Mouse (Mus musculus) megakaryocyte-erythroid progenitor cell, adult 5-6 weeks (primary cell): ENCODE measurements at regions not wholly inside any gene's neighbourhood (a gene's known extent, or its start where the extent isn't known, plus 50 kb on each side); places are given as distances from the start of the nearest gene placed in this dataset.

Source experiments
- ATAC-seq: replicated peaks from 2 replicates; pipeline ENCODE4 v1.8.0; 2016; ENCODE audit warnings: mild to moderate bottlenecking, inconsistent platforms; ENCODE audit not compliant: severe bottlenecking, poor library complexity, low FRiP score, low TSS enrichment

DNA sequence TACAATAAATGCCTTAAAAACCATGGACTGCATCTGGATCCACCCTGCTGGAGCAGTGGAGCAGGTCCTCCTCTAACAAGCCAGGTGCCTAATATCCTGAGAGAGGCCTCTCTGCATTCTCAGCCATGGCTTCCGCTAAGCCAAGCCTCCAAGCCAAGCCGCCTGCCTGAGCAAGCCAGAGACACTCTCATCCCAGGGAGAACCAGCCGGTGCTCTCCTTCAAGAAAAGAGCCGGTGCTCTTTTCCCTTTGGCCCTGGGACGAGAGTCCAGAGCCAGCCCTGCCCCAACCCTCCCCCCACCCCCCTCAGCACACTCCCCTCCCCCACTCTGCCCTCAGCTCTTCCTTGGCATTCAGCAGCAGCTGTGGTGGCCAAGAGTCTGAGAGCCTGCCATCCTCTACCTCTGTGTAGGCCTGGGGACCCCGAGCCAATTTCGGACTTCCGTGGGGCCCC is 56.3 kb upstream of the Cep85l start:
- peak; percentile 26; the same call in 1 of the 2 replicates for ATAC-seq

DNA sequence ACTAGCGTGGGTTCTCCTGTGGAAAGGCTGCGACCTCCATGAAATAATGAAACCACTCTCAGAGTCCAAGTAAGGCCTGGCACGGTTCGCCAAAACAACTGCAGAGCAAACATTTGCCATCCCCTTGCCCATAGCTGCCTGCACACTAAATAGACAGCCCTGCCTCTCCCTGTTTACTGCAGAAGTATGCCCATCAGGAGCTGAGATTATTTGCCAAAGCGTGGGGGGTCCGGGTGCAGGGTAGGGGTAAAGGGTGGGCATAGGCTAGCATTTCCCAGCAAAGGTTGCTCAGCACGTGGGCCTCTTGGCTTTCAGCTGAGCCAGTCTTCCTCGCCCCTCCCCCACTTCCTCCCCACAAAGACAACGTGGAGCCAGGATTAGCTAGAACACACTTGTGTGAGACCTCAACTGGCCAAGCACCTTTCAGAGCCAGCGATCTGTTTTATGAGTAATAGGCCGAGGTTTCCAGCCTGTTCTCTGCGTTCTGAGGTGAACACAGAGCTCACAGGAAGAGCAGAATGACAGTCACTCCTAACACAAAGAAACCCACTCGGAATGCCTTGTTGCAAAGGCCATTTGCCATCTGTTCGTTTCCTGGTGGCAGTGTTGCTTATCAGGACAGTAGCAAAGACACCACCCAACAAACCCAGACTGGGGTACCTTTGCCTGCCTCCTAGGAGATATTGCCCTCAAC is 55.6 kb upstream of the Cep85l start:
- peak; percentile 90 for ATAC-seq

DNA sequence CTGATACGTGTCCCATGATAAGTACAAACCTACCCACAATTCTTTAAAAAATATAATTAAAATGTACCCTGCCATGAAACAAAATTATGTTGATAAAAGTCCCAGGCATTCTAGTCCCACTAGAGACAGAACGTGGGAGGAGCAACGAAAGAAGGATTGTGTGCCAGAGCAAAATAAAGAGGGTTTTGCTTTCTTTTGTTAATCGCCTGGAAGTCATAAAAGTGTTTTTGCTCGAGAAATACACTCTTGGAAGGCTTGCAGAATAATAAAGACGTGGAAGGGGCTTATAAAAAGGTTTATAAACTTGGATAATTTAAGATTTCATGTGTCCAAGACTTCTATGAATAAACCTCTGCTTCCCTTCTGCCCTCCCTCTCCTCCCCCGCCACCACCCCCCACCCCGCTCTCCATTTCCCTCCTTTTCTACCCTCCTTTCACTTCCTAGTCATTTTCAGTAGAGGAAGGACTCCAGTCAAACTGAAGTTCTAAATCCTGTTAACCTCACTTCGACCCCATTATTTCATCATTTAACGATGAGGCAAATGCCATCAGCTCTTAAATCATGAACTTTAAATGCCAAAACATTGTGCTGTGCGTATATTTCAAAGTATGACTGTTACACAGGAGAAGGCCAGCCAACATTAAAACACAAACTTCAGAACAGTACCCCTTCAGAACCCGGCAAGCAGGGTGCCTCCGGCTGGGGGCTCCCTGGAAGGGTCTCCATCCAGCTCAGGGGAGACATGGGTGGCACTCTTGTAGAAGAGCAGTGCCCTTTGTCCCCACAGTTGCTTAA is 54.8 kb upstream of the Cep85l start:
- ATAC-seq = no peak

DNA sequence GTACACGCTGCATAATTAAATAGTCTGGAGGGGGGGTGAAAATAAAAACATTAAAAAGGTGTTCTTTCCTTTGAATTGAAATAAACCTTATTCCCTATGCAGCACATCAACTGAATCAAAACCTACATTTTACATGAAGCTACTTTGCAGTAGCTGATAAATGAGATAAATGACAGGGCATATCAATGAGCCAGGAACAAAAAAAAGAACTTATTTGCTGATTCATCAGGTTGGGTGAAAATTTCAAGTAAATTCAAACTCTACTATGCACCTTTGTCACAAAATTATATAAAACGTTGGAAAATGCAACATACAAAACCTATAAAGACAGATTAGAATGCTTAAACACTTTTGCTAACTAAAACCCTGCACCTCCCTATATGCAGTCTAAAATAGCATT is 53.0 kb upstream of the Cep85l start:
- no peak for ATAC-seq

DNA sequence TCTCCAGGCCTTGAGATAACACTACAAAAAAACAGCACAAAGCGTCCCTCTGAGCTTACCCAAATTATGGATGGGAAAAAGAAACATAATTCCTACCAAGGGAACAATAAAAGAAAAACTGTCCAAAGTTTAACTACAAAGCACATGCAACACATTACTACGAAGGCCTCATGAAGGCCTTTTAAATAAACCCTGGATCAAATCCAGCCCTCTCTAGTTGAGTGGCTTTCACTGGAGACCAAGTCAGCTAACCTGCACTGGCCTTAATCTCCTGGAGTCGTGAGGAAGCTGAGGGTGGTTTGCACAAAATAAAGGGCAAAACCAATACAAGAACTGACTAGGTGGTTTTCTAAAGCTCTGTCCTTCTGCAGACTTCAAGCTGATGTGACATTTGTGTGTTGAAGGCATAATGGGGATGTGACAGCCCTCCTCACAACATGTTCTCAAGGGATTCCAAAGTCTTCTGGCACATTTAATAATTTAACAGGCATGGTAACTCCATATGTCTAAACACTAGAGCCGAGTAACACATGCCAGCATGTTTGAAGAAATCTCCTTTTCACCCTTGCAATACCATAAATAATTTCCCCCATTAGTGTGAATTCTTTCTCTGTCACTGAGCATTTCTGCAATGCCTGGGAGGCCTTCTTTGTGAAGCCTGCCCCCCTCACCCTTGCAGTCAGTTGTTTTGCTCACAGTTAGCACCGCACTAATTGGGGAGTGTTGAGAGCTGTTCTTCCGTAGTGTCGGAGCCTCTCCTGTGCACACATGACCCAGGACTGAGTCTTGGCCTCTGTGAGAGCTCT is 50.0 kb upstream of the Cep85l start:
- no peak for ATAC-seq
